Mouse (Mus musculus): Measurements from ENCODE around the gene Tapbpl. TPM values are rescaled to one million over a fixed set of nuclear protein-coding genes. Genes with fewer than 3 reads are reported as not detected.

Gene Tapbpl
- total and polyA plus RNA-seq, 2 experiments from 2014 or later, result 4.5 to 7.0 TPM

- Histone ChIP-seq H3K27me3 (ENCODE audit: insufficient read depth, low read length) (no peaks in the 10 kb centered on the region), H3K4me1 (ENCODE audit: insufficient read depth, low read length) (no peaks in the 10 kb centered on the region), H3K9ac (replicated peaks; ENCODE audit: low read length) (no peak overlapping the region), H3K4me3 (ENCODE audit: low read length) (no peak overlapping the region), H3K36me3 (ENCODE audit: insufficient read depth, low read length) (no peaks in the 10 kb centered on the region), H3K4me2 (ENCODE audit: low read depth, low read length) (no peak overlapping the region), H3K27ac (no peak overlapping the region), H3K9me3 (ENCODE audit: low read length) (no peaks in the 10 kb centered on the region)
- no peak for TF ChIP-seq CTCF (IDR thresholded peaks at IDR 0.05; ENCODE audit: low read depth)
- 93% methylated on average over 5 of the region's 5 CpGs for WGBS
- ATAC-seq (no peak), DNase-seq (ENCODE audit: low spot score) (no peak)
Measured at GRCm38 (mm10) chr6:125239547-125239946, 7.9 kb upstream of the Tapbpl start.

- Histone ChIP-seq H3K36me3 (ENCODE audit: insufficient read depth, low read length) (no peaks in the 10 kb centered on the region), H3K4me1 (ENCODE audit: insufficient read depth, low read length) (no peaks in the 10 kb centered on the region), H3K4me3 (ENCODE audit: low read length) (no peak overlapping the region), H3K27ac (no peak overlapping the region), H3K4me2 (ENCODE audit: low read depth, low read length) (no peak overlapping the region), H3K27me3 (ENCODE audit: insufficient read depth, low read length) (no peaks in the 10 kb centered on the region), H3K9me3 (ENCODE audit: low read length) (no peaks in the 10 kb centered on the region), H3K9ac (replicated peaks; ENCODE audit: low read length) (no peak overlapping the region)
- ATAC-seq (no peak), DNase-seq (ENCODE audit: low spot score) (no peak)
- no peak for TF ChIP-seq CTCF (IDR thresholded peaks at IDR 0.05; ENCODE audit: low read depth)
- 78% methylated on average over 6 of the region's 6 CpGs for WGBS
Measured at GRCm38 (mm10) chr6:125238396-125238795, 6.7 kb upstream of the Tapbpl start.

- no peak for TF ChIP-seq CTCF (IDR thresholded peaks at IDR 0.05; ENCODE audit: low read depth)
- no peaks in the 10 kb centered on the region for H3K9me3 ChIP-seq (ENCODE audit: low read length)
- no peaks in the 10 kb centered on the region for H3K27me3 ChIP-seq (ENCODE audit: insufficient read depth, low read length)
- no peak for DNase-seq (ENCODE audit: low spot score)
- no peak overlapping the region for H3K27ac ChIP-seq
- H3K4me2 ChIP-seq (ENCODE audit: low read depth, low read length), result no peak overlapping the region
- no peak overlapping the region for H3K4me3 ChIP-seq (ENCODE audit: low read length)
- WGBS, result 83% methylated on average over 4 of the region's 4 CpGs
- ATAC-seq, result no peak
- H3K4me1 ChIP-seq (ENCODE audit: insufficient read depth, low read length), result peaks cover 1% of the 10 kb centered on the region; the same call in 1 of the 2 replicates
- no peak overlapping the region for H3K9ac ChIP-seq (replicated peaks; ENCODE audit: low read length)
- H3K36me3 ChIP-seq (ENCODE audit: insufficient read depth, low read length), result no peaks in the 10 kb centered on the region
Measured at GRCm38 (mm10) chr6:125237421-125237820, 5.8 kb upstream of the Tapbpl start.

- Histone ChIP-seq H3K4me2 (ENCODE audit: low read depth, low read length) (no peak within 1 kb of the TSS), H3K27ac (no peak within 1 kb of the TSS), H3K36me3 (ENCODE audit: insufficient read depth, low read length) (no peaks in the 10 kb centered on the region), H3K4me1 (ENCODE audit: insufficient read depth, low read length) (peaks cover 8% of the 10 kb centered on the region; the same call in 1 of the 2 replicates), H3K9me3 (ENCODE audit: low read length) (no peaks in the 10 kb centered on the region), H3K4me3 (ENCODE audit: low read length) (no peak within 1 kb of the TSS), H3K9ac (replicated peaks; ENCODE audit: low read length) (no peak within 1 kb of the TSS), H3K27me3 (ENCODE audit: insufficient read depth, low read length) (no peaks in the 10 kb centered on the region)
- WGBS, result 20% methylated on average over 6 of the region's 6 CpGs
- no peak for TF ChIP-seq CTCF (IDR thresholded peaks at IDR 0.05; ENCODE audit: low read depth)
- DNase-seq (ENCODE audit: low spot score) (no peak), ATAC-seq (no peak)
Measured at GRCm38 (mm10) chr6:125236782-125237181, 5.1 kb upstream of the Tapbpl start, which contains the start of gene Cd27. Cd27 (minus strand) TSS chr6:125237010.

- no peak overlapping the region for H3K4me2 ChIP-seq (ENCODE audit: low read depth, low read length)
- TF ChIP-seq CTCF (IDR thresholded peaks at IDR 0.05; ENCODE audit: low read depth), result no peak
- no peak for ATAC-seq
- no peaks in the 10 kb centered on the region for H3K27me3 ChIP-seq (ENCODE audit: insufficient read depth, low read length)
- no peak overlapping the region for H3K4me3 ChIP-seq (ENCODE audit: low read length)
- 55% methylated on average over 6 of the region's 6 CpGs for WGBS
- H3K36me3 ChIP-seq (ENCODE audit: insufficient read depth, low read length), result no peaks in the 10 kb centered on the region
- no peak overlapping the region for H3K9ac ChIP-seq (replicated peaks; ENCODE audit: low read length)
- peaks cover 10% of the 10 kb centered on the region; the same call in 1 of the 2 replicates for H3K4me1 ChIP-seq (ENCODE audit: insufficient read depth, low read length)
- H3K9me3 ChIP-seq (ENCODE audit: low read length), result no peaks in the 10 kb centered on the region
- DNase-seq (ENCODE audit: low spot score), result no peak
- no peak overlapping the region for H3K27ac ChIP-seq
Measured at GRCm38 (mm10) chr6:125236341-125236740, 4.7 kb upstream of the Tapbpl start.

GRCm38 (mm10) chr6:125234520-125234828 lies 2.8 kb upstream of the Tapbpl start:
- WGBS, result 80% methylated on average over 5 of the region's 5 CpGs
- TF ChIP-seq CTCF (IDR thresholded peaks at IDR 0.05; ENCODE audit: low read depth), result no peak
- no peak for ATAC-seq

GRCm38 (mm10) chr6:125233816-125234519 lies 2.3 kb upstream of the Tapbpl start:
- 72% methylated on average over 7 of the region's 7 CpGs for WGBS
- no peaks in the 10 kb centered on the region for H3K36me3 ChIP-seq (ENCODE audit: insufficient read depth, low read length)
- TF ChIP-seq CTCF (IDR thresholded peaks at IDR 0.05; ENCODE audit: low read depth), result no peak
- H3K27me3 ChIP-seq (ENCODE audit: insufficient read depth, low read length), result no peaks in the 10 kb centered on the region
- no peak overlapping the region for H3K9ac ChIP-seq (replicated peaks; ENCODE audit: low read length)
- no peak overlapping the region for H3K4me3 ChIP-seq (ENCODE audit: low read length)
- no peaks in the 10 kb centered on the region for H3K9me3 ChIP-seq (ENCODE audit: low read length)
- H3K4me1 ChIP-seq (ENCODE audit: insufficient read depth, low read length), result peaks cover 10% of the 10 kb centered on the region; the same call in 1 of the 2 replicates
- H3K27ac ChIP-seq, result no peak overlapping the region
- ATAC-seq, result no peak
- H3K4me2 ChIP-seq (ENCODE audit: low read depth, low read length), result no peak overlapping the region
- DNase-seq (ENCODE audit: low spot score), result no peak

More at GRCm38 (mm10) chr6:125234520-125234828, 2.8 kb upstream of the Tapbpl start:
- Histone ChIP-seq H3K27me3 (ENCODE audit: insufficient read depth, low read length) (no peaks in the 10 kb centered on the region), H3K9me3 (ENCODE audit: low read length) (no peaks in the 10 kb centered on the region), H3K27ac (no peak overlapping the region), H3K9ac (replicated peaks; ENCODE audit: low read length) (no peak overlapping the region), H3K4me3 (ENCODE audit: low read length) (no peak overlapping the region), H3K4me1 (ENCODE audit: insufficient read depth, low read length) (peaks cover 10% of the 10 kb centered on the region; the same call in 1 of the 2 replicates), H3K36me3 (ENCODE audit: insufficient read depth, low read length) (no peaks in the 10 kb centered on the region), H3K4me2 (ENCODE audit: low read depth, low read length) (no peak overlapping the region)
- no peak for DNase-seq (ENCODE audit: low spot score)

Data from hindbrain, postnatal 0 days (tissue).